8 mouse cellular contexts compared by ENCODE assay signal in the genomic region with DNA sequence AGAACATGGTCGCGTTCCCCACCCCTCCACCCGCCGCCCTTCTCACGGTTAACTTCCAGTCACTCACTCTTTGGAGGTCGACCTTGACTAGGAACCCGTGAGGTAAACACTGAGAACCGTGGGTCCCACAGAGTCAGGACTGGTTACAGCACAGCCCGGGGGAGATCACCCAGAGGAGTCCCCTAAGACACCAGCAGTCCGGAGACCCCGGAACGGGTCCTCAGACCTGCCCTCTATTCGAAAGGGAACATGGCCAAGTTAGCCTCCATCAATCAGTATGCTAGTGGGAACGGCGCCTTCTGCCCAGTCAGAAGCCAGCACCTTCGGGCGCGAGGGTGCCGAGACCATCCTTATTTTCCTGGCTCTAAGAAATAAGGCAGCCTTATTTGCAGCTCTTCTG. TPM values are rescaled to one million over a fixed set of nuclear protein-coding genes. Genes with fewer than 3 reads are reported as not detected.
A peak's percentile ranks its signal among the peaks of the same experiment; 100 is the strongest.
DNase-seq lines count a peak whose midpoint lies in the region; ATAC-seq and TF ChIP-seq lines count a peak whose summit lies in the region.

No protein-coding gene starts in this region.

- peak overlapping the region; percentile 91 for H3K4me3 ChIP-seq in spleen, adult 2 months (ENCODE audit: extremely low read depth, insufficient read depth, insufficient read length)
- peak overlapping the region; percentile 97 for H3K4me3 ChIP-seq in limb, embryonic 15.5 days

- peaks cover 5% of the 10 kb centered on the region for H3K4me1 ChIP-seq in spleen, adult 2 months (ENCODE audit: control insufficient read depth, insufficient read depth, insufficient read length)
- H3K4me1 ChIP-seq in limb, embryonic 15.5 days: peaks cover 21% of the 10 kb centered on the region

- peak overlapping the region; percentile 52 for H3K4me2 ChIP-seq in limb, embryonic 15.5 days

- ATAC-seq in frontal cortex, adult (ENCODE audit: low TSS enrichment): peak; percentile 8; the same call in 1 of the 2 replicates
- no peak for ATAC-seq in limb, embryonic 15.5 days (ENCODE audit: insufficient number of reproducible peaks, low FRiP score, low TSS enrichment, low read depth)
- ATAC-seq in inflammation-experienced regulatory T-cells, adult 6 months: no peak
- no peak for ATAC-seq in megakaryocyte-erythroid progenitor cell, adult 5-6 weeks (replicated peaks; ENCODE audit: low FRiP score, low TSS enrichment, poor library complexity, severe bottlenecking)

- H3K9me3 ChIP-seq in limb, embryonic 15.5 days: no peaks in the 10 kb centered on the region

- H3K9ac ChIP-seq in limb, embryonic 15.5 days: peak overlapping the region; percentile 91

- WGBS in spleen, adult 2 months: 1% methylated on average over 19 of the region's 19 CpGs
- WGBS in limb, embryonic 15.5 days: under 1% methylated on average over 19 of the region's 19 CpGs

- peak overlapping the region; percentile 91 for H3K27ac ChIP-seq in spleen, adult 2 months (ENCODE audit: insufficient read depth, low read length)
- H3K27ac ChIP-seq in limb, embryonic 15.5 days: peak overlapping the region; percentile 99

- DNase-seq in frontal cortex, postnatal 25 days (ENCODE audit: low spot score in 2 of 2): no peak
- peak in 1 of 2 experiments; percentile 18 for DNase-seq in spleen, adult 2 months (ENCODE audit: low read depth in 1 of 2, low spot score in 2 of 2)
- no peak for DNase-seq in spleen, adult 12 weeks (ENCODE audit: low spot score)
- peak; percentile 64 for DNase-seq in testis, postnatal 10 days (ENCODE audit: low spot score)

- peaks cover 26% of the 10 kb centered on the region for H3K36me3 ChIP-seq in spleen, adult 2 months (ENCODE audit: control insufficient read depth, insufficient read depth, low read length)
- peaks cover 31% of the 10 kb centered on the region for H3K36me3 ChIP-seq in limb, embryonic 15.5 days

- no peaks in the 10 kb centered on the region for H3K27me3 ChIP-seq in spleen, adult 2 months (ENCODE audit: control insufficient read depth, insufficient read depth, low read length)
- H3K27me3 ChIP-seq in limb, embryonic 15.5 days: no peaks in the 10 kb centered on the region

- no peak for TF ChIP-seq CTCF in spleen, adult 2 months (IDR thresholded peaks at IDR 0.05; ENCODE audit: extremely low read depth, insufficient read depth, insufficient read length, insufficient replicate concordance)

- TF ChIP-seq POLR2A in spleen, adult 2 months (IDR thresholded peaks at IDR 0.05; ENCODE audit: low read depth, low read length): no peak

RNA-seq across cellular contexts. Expression of gene Dazap2, which starts 1.1 kb away (rescaled TPM):
- 612 and 971 TPM in 2 replicates for polyA plus RNA-seq in spleen, adult 2 months (2012; rRNA removed)
- polyA plus RNA-seq in limb, embryonic 15.5 days (2015; fragmentation: Nextera tagmentation; extraction: Ambion mirVana): 166 and 185 TPM in 2 replicates
- 100 to 1,000 TPM; 722 to 762 (median 736) TPM for polyA plus RNA-seq in inflammation-experienced regulatory T-cells, adult 6 months (2017; shearing (Covaris generic))
- total RNA-seq in megakaryocyte-erythroid progenitor cell, adult 5-6 weeks (2014; fragmentation: Nextera tagmentation): 208 and 229 TPM in 2 replicates
- 148 and 159 TPM in 2 replicates for total RNA-seq in megakaryocyte-erythroid progenitor cell, adult 5-6 weeks (2017)

RNA-seq across cellular contexts. Expression of gene Pou6f1, which starts 16.4 kb away (rescaled TPM):
- polyA plus RNA-seq in spleen, adult 2 months (2012; rRNA removed): 31.8 and 38.4 TPM in 2 replicates
- 4.9 and 7.4 TPM in 2 replicates for polyA plus RNA-seq in limb, embryonic 15.5 days (2015; fragmentation: Nextera tagmentation; extraction: Ambion mirVana)
- 10 to 100 TPM in 2 of 3 experiments, 1 to 10 TPM in 1; 7.4 to 19.8 (median 18.8) TPM for polyA plus RNA-seq in inflammation-experienced regulatory T-cells, adult 6 months (2017; shearing (Covaris generic))
- total RNA-seq in megakaryocyte-erythroid progenitor cell, adult 5-6 weeks (2014; fragmentation: Nextera tagmentation): 0.96 and 1.2 TPM in 2 replicates
- total RNA-seq in megakaryocyte-erythroid progenitor cell, adult 5-6 weeks (2017): not detected in 2 replicates

RNA-seq across cellular contexts. Expression of gene Smagp, which starts 20.5 kb away (rescaled TPM):
- 29.2 and 33.1 TPM in 2 replicates for polyA plus RNA-seq in spleen, adult 2 months (2012; rRNA removed)
- polyA plus RNA-seq in limb, embryonic 15.5 days (2015; fragmentation: Nextera tagmentation; extraction: Ambion mirVana): 34.8 and 36.6 TPM in 2 replicates
- polyA plus RNA-seq in inflammation-experienced regulatory T-cells, adult 6 months (2017; shearing (Covaris generic)): 1 to 10 TPM in 1 of 3 experiments, not detected in 2; 1.3 TPM
- total RNA-seq in megakaryocyte-erythroid progenitor cell, adult 5-6 weeks (2014; fragmentation: Nextera tagmentation): 3.3 and 4.4 TPM in 2 replicates
- 4.8 TPM in 1 of 2 replicates, not detected in the other for total RNA-seq in megakaryocyte-erythroid progenitor cell, adult 5-6 weeks (2017)

RNA-seq across cellular contexts. Expression of gene Bin2, which starts 53.1 kb away (rescaled TPM):
- 101 TPM in 2 replicates for polyA plus RNA-seq in spleen, adult 2 months (2012; rRNA removed)
- polyA plus RNA-seq in limb, embryonic 15.5 days (2015; fragmentation: Nextera tagmentation; extraction: Ambion mirVana): 4.8 and 4.9 TPM in 2 replicates
- 100 to 1,000 TPM; 292 to 493 (median 317) TPM for polyA plus RNA-seq in inflammation-experienced regulatory T-cells, adult 6 months (2017; shearing (Covaris generic))
- total RNA-seq in megakaryocyte-erythroid progenitor cell, adult 5-6 weeks (2014; fragmentation: Nextera tagmentation): 33.2 and 37.0 TPM in 2 replicates
- total RNA-seq in megakaryocyte-erythroid progenitor cell, adult 5-6 weeks (2017): 57.3 and 57.4 TPM in 2 replicates

Comparison
In these comparisons a context has a peak if more than half of its experiments do, and no peak if none do; other contexts are left out.
1. RNA of gene Smagp, which starts 20.5 kb away (polyA plus RNA-seq): 34.8 to 36.6 TPM in limb, embryonic 15.5 days and 29.2 to 33.1 TPM in spleen, adult 2 months; 1.3 TPM in inflammation-experienced regulatory T-cells, adult 6 months; every median in the first group is over 10 times any median in the second.